Mouse (Mus musculus) midbrain, embryonic 11.5 days (tissue): ENCODE measurements around the gene Angptl6. TPM values are rescaled to one million over a fixed set of nuclear protein-coding genes. Genes with fewer than 3 reads are reported as not detected.

Experiments used
- ATAC-seq: fragments of 200-750 bp; cut with Nextera tagmentation; 2 replicates; pipeline ENCODE4 v1.8.0; 2017; ENCODE audit warnings: moderate TSS enrichment, moderate library complexity; ENCODE audit not compliant: low FRiP score
- DNase-seq: peaks from one replicate; pipeline ENCODE4 v3.0.0; 2015; ENCODE audit warnings: low spot score; ENCODE audit errors: missing footprints
- H3K27ac ChIP-seq: fragments of 300-500 bp; sonication (generic); 2 replicates; pipeline ENCODE4 v1.5.1; 2014; ENCODE audit warnings: low read depth, low read length
- H3K27me3 ChIP-seq: fragments of 300-500 bp; sonication (generic); 2 replicates; pipeline ENCODE4 v1.6.1; 2014; ENCODE audit warnings: mild to moderate bottlenecking, low read length, moderate library complexity, mixed read lengths; ENCODE audit not compliant: control insufficient read depth, insufficient read depth
- H3K36me3 ChIP-seq: fragments of 300-500 bp; sonication (generic); 2 replicates; pipeline ENCODE4 v1.6.1; 2014; ENCODE audit warnings: mild to moderate bottlenecking, low read length, moderate library complexity, mixed read lengths; ENCODE audit not compliant: control insufficient read depth, insufficient read depth
- H3K4me1 ChIP-seq: fragments of 300-500 bp; sonication (generic); 2 replicates; pipeline ENCODE4 v1.6.1; 2014; ENCODE audit warnings: low read length; ENCODE audit not compliant: control insufficient read depth, insufficient read depth
- H3K4me2 ChIP-seq: fragments of 300-500 bp; sonication (generic); 2 replicates; pipeline ENCODE4 v1.6.1; 2014; ENCODE audit warnings: mild to moderate bottlenecking, moderate library complexity
- H3K4me3 ChIP-seq: fragments of 300-500 bp; sonication (generic); 2 replicates; pipeline ENCODE4 v1.5.1; 2014; ENCODE audit warnings: low read depth, low read length
- H3K9ac ChIP-seq: fragments of 300-500 bp; sonication (generic); 2 replicates; pipeline ENCODE4 v1.6.1; 2014; ENCODE audit warnings: low read length
- H3K9me3 ChIP-seq: fragments of 300-500 bp; sonication (generic); 2 replicates; pipeline ENCODE4 v1.6.1; 2016; ENCODE audit warnings: low read length; ENCODE audit not compliant: control insufficient read depth
- WGBS: fragments of 180-500 bp; shearing (Covaris S2); extraction: QIAGEN DNeasy Blood & Tissue Kit; methylation state at CpG from one replicate; pipeline ENCODE4 v1.1.7; 2014; 5-methylcytosine and 5-hydroxymethylcytosine counted together
- microRNA-seq: library from miRNA; unstranded; fragments of <30 nt; microRNA quantifications from one replicate; pipeline ENCODE4, GENCODE M21; 2017
- polyA plus RNA-seq: library from polyadenylated mRNA; unstranded; fragments of >200 nt; fragmentation: Nextera tagmentation; extraction: Ambion mirVana; gene quantifications from 2 replicates; pipeline ENCODE4 v1.2.1, GENCODE M21; 2014

The Angptl6 gene
- polyA plus RNA-seq, 1 experiment from 2014 or later, result 6.1 TPM

DNA sequence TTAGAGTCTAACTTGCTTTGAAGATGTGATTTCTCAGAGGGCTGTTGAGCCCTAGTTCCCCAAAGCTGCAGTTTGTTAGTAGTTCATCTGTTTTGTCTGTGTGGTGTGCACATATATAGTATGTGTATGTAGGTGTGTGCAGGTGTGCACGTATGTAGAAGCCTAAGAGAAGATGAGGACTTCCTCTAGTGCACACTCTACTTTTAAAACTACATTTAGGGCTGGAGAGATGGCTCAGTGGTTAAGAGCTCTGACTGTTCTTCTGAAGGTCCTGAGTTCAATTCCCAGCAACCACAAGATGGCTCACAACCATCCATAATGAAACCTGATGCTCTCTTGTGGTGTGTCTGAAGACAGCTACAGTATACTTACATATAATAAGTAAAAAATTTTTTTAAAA lies 44.6 kb downstream of the Angptl6 start:
- H3K9ac ChIP-seq, result no peak overlapping the region
- H3K4me1 ChIP-seq, result no peaks in the 10 kb centered on the region
- 85% methylated on average over 1 of the region's 1 CpGs for WGBS
- no peak overlapping the region for H3K4me3 ChIP-seq
- no peaks in the 10 kb centered on the region for H3K36me3 ChIP-seq
- DNase-seq (no peak), ATAC-seq (no peak)
- H3K9me3 ChIP-seq, result no peaks in the 10 kb centered on the region
- H3K27me3 ChIP-seq, result no peaks in the 10 kb centered on the region
- H3K4me2 ChIP-seq, result no peak overlapping the region
- H3K27ac ChIP-seq, result no peak overlapping the region

DNA sequence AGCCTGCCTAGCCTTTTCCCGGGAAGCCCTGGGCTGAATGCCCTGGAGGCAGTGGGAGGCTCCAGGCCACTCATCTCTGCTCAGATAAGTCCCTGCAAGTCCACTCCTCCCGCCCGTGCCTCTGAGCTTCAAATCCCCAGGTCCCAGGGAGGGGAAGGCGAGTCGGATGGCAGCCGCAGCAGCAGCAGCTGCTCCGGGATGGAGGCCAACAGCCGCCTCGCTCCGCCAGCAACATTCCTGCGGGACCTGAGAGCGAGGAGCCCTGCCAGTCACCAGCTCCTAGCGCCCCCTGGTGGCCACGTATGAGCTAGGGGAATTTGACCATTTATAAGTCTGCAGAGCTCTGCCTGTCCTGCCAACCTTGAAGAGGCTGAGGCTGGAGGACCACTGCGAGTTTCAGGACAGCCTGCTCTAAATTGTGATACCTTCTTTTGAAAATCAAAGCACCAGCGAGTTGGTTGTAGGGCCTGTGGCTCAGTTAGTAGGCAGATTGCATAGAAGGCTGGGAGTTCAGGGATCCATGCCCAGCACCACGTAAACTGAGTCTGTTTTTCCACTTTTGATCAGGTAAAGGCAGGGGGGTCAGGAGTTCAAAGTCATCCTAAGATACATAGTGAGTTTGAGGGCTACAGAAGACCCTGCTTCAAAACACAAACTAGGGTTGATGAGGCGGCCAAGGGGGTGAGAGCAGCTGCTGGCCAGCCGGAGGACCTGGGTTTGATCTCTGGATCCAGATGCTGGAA lies 48.5 kb downstream of the Angptl6 start:
- ATAC-seq (peak; percentile 88), DNase-seq (peak; percentile 99)
- no peak overlapping the region for H3K27ac ChIP-seq
- no peaks in the 10 kb centered on the region for H3K9me3 ChIP-seq
- H3K4me2 ChIP-seq, result peak overlapping the region; percentile 14; the same call in 1 of the 2 replicates
- no peak overlapping the region for H3K4me3 ChIP-seq
- 16% methylated on average over 19 of the region's 19 CpGs for WGBS
- no peak overlapping the region for H3K9ac ChIP-seq
- no peaks in the 10 kb centered on the region for H3K4me1 ChIP-seq
- no peaks in the 10 kb centered on the region for H3K36me3 ChIP-seq
- H3K27me3 ChIP-seq, result no peaks in the 10 kb centered on the region

- DNase-seq (peak; percentile 10), ATAC-seq (no peak)
- Histone ChIP-seq H3K27ac (no peak overlapping the region), H3K9ac (no peak overlapping the region), H3K4me1 (no peaks in the 10 kb centered on the region), H3K27me3 (no peaks in the 10 kb centered on the region), H3K9me3 (no peaks in the 10 kb centered on the region), H3K4me2 (no peak overlapping the region), H3K36me3 (no peaks in the 10 kb centered on the region), H3K4me3 (no peak overlapping the region)
- WGBS, result 91% methylated on average over 1 of the region's 1 CpGs
Observed at GRCm38 (mm10) chr9:20828127-20828526, 51.4 kb downstream of the Angptl6 start.

- H3K9me3 ChIP-seq, result no peaks in the 10 kb centered on the region
- H3K36me3 ChIP-seq, result no peaks in the 10 kb centered on the region
- H3K4me1 ChIP-seq, result no peaks in the 10 kb centered on the region
- H3K4me2 ChIP-seq, result no peak overlapping the region
- no peak overlapping the region for H3K27ac ChIP-seq
- WGBS, result 71% methylated on average over 5 of the region's 5 CpGs
- no peaks in the 10 kb centered on the region for H3K27me3 ChIP-seq
- H3K4me3 ChIP-seq, result no peak overlapping the region
- peak; percentile 73 for DNase-seq
- no peak for ATAC-seq
- H3K9ac ChIP-seq, result no peak overlapping the region
Observed at GRCm38 (mm10) chr9:20825781-20826180, 53.7 kb downstream of the Angptl6 start.

Small RNA genes lying within 50 kb of the gene (microRNA-seq; reads per million reads assigned to microRNA genes)
- gene Mir7081, result 2.1 reads per million, percentile 4 among the genes with 10 or more reads in this experiment

Other genes starting within 250 kb of the Angptl6 start
- gene Ubl5, start 236.8 kb downstream of the Angptl6 start, polyA plus RNA-seq, result 459 TPM in 2 replicates
- 10.5 and 12.0 TPM in 2 replicates for gene Fbxl12, start 235.0 kb downstream of the Angptl6 start, polyA plus RNA-seq
- 60.8 and 64.6 TPM in 2 replicates for gene Pin1, start 227.6 kb downstream of the Angptl6 start, polyA plus RNA-seq
- gene Olfm2, start 133.4 kb downstream of the Angptl6 start, polyA plus RNA-seq, result 33.6 and 35.3 TPM in 2 replicates
- 0.38 and 0.43 TPM in 2 replicates for gene Col5a3, start 64.7 kb downstream of the Angptl6 start, polyA plus RNA-seq
- not detected in 2 replicates for gene Rdh8, start 61.2 kb downstream of the Angptl6 start, polyA plus RNA-seq
- 0.45 and 0.66 TPM in 2 replicates for gene A230050P20Rik, start 11.1 kb downstream of the Angptl6 start, polyA plus RNA-seq
- 52.3 and 57.1 TPM in 2 replicates for gene Ppan, start 8.4 kb upstream of the Angptl6 start, polyA plus RNA-seq
- gene Eif3g, start 18.9 kb upstream of the Angptl6 start, polyA plus RNA-seq, result 348 and 354 TPM in 2 replicates
- gene Dnmt1, start 80.2 kb upstream of the Angptl6 start, polyA plus RNA-seq, result 67.4 and 73.3 TPM in 2 replicates
- 18.1 and 20.1 TPM in 2 replicates for gene S1pr2, start 97.1 kb upstream of the Angptl6 start, polyA plus RNA-seq
- gene Mrpl4, start 123.0 kb upstream of the Angptl6 start, polyA plus RNA-seq, result 120 and 121 TPM in 2 replicates
- 3.9 and 4.0 TPM in 2 replicates for gene Icam1, start 136.3 kb upstream of the Angptl6 start, polyA plus RNA-seq
- gene Icam4, start 149.6 kb upstream of the Angptl6 start, polyA plus RNA-seq, result 5.4 and 9.2 TPM in 2 replicates
- not detected in 2 replicates for gene Icam5, start 152.3 kb upstream of the Angptl6 start, polyA plus RNA-seq
- 0.86 and 2.1 TPM in 2 replicates for gene Zglp1, start 187.4 kb upstream of the Angptl6 start, polyA plus RNA-seq
- gene Gm49373, start 193.4 kb upstream of the Angptl6 start, polyA plus RNA-seq, result 0.75 and 1.3 TPM in 2 replicates
- 46.3 and 50.4 TPM in 2 replicates for gene Fdx1l, start 193.9 kb upstream of the Angptl6 start, polyA plus RNA-seq
- 2.0 and 2.1 TPM in 2 replicates for gene Gm38431, start 212.3 kb upstream of the Angptl6 start, polyA plus RNA-seq
- gene Raver1, start 212.3 kb upstream of the Angptl6 start, polyA plus RNA-seq, result 66.0 and 76.1 TPM in 2 replicates